Mouse (Mus musculus): Measurements from ENCODE around the gene Rfng.
A peak's percentile ranks its signal among the peaks of the same experiment; 100 is the strongest.
"Not testable (repeated sequence)": the region's sequence is repeated elsewhere in the genome, so short reads cannot be mapped to it uniquely, and the experiment has no call there.

Gene Rfng

GRCm38 (mm10) chr11:120808010-120808409 lies 24.0 kb upstream of the Rfng start:
- no peak for DNase-seq

- no peak for DNase-seq
These were observed 21.6 kb upstream of the Rfng start for GRCm38 (mm10) chr11:120805375-120806298.

GRCm38 (mm10) chr11:120804769-120805168 lies 20.8 kb upstream of the Rfng start:
- no peak for DNase-seq

GRCm38 (mm10) chr11:120804274-120804673 lies 20.3 kb upstream of the Rfng start:
- no peak for DNase-seq

GRCm38 (mm10) chr11:120800061-120800904 lies 16.3 kb upstream of the Rfng start:
- DNase-seq, result peak; percentile 84

GRCm38 (mm10) chr11:120799316-120799890 lies 15.4 kb upstream of the Rfng start:
- DNase-seq, result no peak

GRCm38 (mm10) chr11:120798244-120798643 lies 14.2 kb upstream of the Rfng start:
- no peak for DNase-seq

GRCm38 (mm10) chr11:120796614-120796946 lies 12.6 kb upstream of the Rfng start:
- no peak for DNase-seq

- DNase-seq, result peak; percentile 95
These were observed 12.0 kb upstream of the Rfng start, which contains the start of gene Dus1l for GRCm38 (mm10) chr11:120795756-120796613. Gene Dus1l (minus strand): TSS chr11:120796403.

- DNase-seq, result no peak
These were observed 8.6 kb upstream of the Rfng start for GRCm38 (mm10) chr11:120792652-120793051.

- no peak for DNase-seq
These were observed 5.8 kb upstream of the Rfng start for GRCm38 (mm10) chr11:120789810-120790209.

GRCm38 (mm10) chr11:120789355-120789754 lies 5.3 kb upstream of the Rfng start:
- no peak for DNase-seq

- DNase-seq, result not testable (repeated sequence)
These were observed 4.5 kb upstream of the Rfng start for GRCm38 (mm10) chr11:120788460-120788859.

- DNase-seq, result no peak
These were observed 1.1 kb upstream of the Rfng start for GRCm38 (mm10) chr11:120785145-120785544.

- no peak for DNase-seq
These were observed 462 bp downstream of the Rfng start for GRCm38 (mm10) chr11:120783426-120784063.

GRCm38 (mm10) chr11:120781361-120781760 lies 2.6 kb downstream of the Rfng start:
- not testable (repeated sequence) for DNase-seq

GRCm38 (mm10) chr11:120779876-120780275 lies 4.1 kb downstream of the Rfng start:
- DNase-seq, result no peak

- peak; percentile 0 for DNase-seq
These were observed 6.9 kb downstream of the Rfng start for GRCm38 (mm10) chr11:120777123-120777522.

GRCm38 (mm10) chr11:120775774-120776469 lies 8.1 kb downstream of the Rfng start:
- peak; percentile 93 for DNase-seq

- no peak for DNase-seq
These were observed 10.4 kb downstream of the Rfng start for GRCm38 (mm10) chr11:120773463-120774190.

Data from liver (tissue).